Mouse (Mus musculus) midbrain, embryonic 10.5 days (tissue): ENCODE results near the gene Pdcd1lg2. TPM values are rescaled to one million over a fixed set of nuclear protein-coding genes. Genes with fewer than 3 reads are reported as not detected.
"Not testable (repeated sequence)": the region's sequence is repeated elsewhere in the genome, so short reads cannot be mapped to it uniquely, and the experiment has no call there.

Experiments used
- DNase-seq: peaks from one replicate; pipeline ENCODE4 v3.0.0-alpha.2; 2017; ENCODE audit warnings: low spot score
- H3K27ac ChIP-seq: fragments of 300-500 bp; sonication (generic); replicated peaks from 2 replicates; pipeline ENCODE4 v1.5.1; 2016; ENCODE audit warnings: mild to moderate bottlenecking
- H3K27me3 ChIP-seq: fragments of 300-500 bp; sonication (generic); 2 replicates; pipeline ENCODE4 v1.6.1; 2016; ENCODE audit warnings: low read depth, mild to moderate bottlenecking; ENCODE audit not compliant: poor library complexity, severe bottlenecking
- H3K36me3 ChIP-seq: fragments of 300-500 bp; sonication (generic); 2 replicates; pipeline ENCODE4 v1.6.1; 2016; ENCODE audit warnings: mild to moderate bottlenecking, moderate library complexity
- H3K4me1 ChIP-seq: fragments of 300-500 bp; sonication (generic); 2 replicates; pipeline ENCODE4 v1.6.1; 2016
- H3K4me3 ChIP-seq: fragments of 300-500 bp; sonication (generic); 2 replicates; pipeline ENCODE4 v1.5.1; 2016; ENCODE audit warnings: mild to moderate bottlenecking, moderate library complexity
- H3K9me3 ChIP-seq: fragments of 300-500 bp; sonication (generic); replicated peaks from 2 replicates; pipeline ENCODE4 v1.6.1; 2016; ENCODE audit warnings: mild to moderate bottlenecking
- WGBS: fragments of 180-500 bp; shearing (Covaris S2); methylation state at CpG from one replicate; pipeline ENCODE4 v1.1.7; 2016; 5-methylcytosine and 5-hydroxymethylcytosine counted together
- polyA plus RNA-seq: library from polyadenylated mRNA; unstranded; fragments of >200 nt; fragmentation: Nextera tagmentation; extraction: Ambion mirVana; gene quantifications from 2 replicates; pipeline ENCODE4 v1.2.1, GENCODE M21; 2016

Pdcd1lg2 gene
- polyA plus RNA-seq, 1 experiment from 2014 or later, result not detected

DNA sequence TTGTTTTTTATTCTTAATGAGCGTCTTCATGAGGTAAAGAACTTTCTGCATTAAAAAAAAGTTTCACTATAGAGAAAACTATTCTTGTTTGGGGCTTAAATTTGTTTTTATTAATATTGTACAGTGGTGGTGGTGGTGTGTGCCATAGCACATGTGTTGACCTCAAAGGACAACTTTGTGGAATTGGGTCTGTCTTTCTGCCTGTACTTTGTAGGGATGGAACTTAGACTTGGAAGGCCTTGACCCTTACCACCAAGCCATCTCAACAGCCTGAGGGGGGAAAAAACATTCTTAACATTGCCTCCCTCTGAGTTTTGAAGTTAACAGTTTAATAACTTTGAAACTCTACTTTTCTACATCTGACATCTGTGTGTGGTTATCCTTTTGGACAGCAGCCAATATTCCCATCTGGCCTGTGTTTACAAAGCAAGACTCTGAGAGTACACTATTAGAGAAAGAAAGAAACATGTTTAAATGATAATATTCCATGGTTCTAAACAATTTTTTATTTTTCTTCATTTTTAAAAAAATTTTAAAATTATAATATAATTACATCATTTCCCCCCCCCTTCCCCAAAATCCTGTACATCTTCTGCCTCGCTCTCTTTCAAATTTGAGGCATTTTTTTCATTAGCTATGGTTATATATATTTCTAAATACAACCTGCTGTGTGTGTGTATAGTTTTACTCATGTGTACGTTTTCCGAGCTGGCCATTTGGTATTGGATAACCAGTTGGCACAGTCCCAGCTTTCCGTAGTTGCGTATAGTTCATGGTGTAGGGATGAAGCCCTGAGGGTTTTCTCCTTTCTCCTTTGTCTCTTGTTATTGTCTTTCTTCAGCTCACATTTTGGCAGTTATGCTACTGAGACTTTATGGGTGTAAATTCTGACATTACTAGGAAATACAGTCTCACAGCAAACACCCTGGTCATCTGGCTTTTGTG lies 2.0 kb downstream of the Pdcd1lg2 start:
- Histone ChIP-seq H3K36me3 (no peaks in the 10 kb centered on the region), H3K27me3 (peaks cover 7% of the 10 kb centered on the region; the same call in 1 of the 2 replicates), H3K27ac (no peak overlapping the region), H3K4me1 (no peaks in the 10 kb centered on the region), H3K9me3 (no peaks in the 10 kb centered on the region), H3K4me3 (no peak overlapping the region)
- DNase-seq, result no peak
- 80% methylated on average over 6 of the region's 6 CpGs for WGBS

DNA sequence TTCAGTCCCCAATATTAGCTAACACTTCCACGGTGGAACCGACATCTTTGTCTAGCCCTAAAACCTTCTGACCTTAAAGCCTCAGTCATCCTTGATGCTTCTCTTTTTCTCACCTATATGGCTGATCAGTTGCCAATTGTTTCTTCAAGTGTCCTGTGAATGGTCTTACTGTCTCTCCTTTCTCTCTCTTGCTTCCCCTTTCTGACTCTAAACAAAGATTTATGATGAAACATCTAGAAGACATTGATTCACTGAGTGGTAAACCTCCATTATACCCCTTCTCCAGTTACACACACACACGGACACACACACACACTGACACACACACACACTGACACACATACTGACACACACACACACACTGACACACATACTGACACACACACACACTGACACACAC lies 3.8 kb downstream of the Pdcd1lg2 start:
- no peak for DNase-seq
- no peaks in the 10 kb centered on the region for H3K9me3 ChIP-seq
- 85% methylated on average over 3 of the region's 3 CpGs for WGBS
- no peak overlapping the region for H3K27ac ChIP-seq
- no peak overlapping the region for H3K4me3 ChIP-seq
- H3K27me3 ChIP-seq, result peaks cover 7% of the 10 kb centered on the region; the same call in 1 of the 2 replicates
- H3K36me3 ChIP-seq, result no peaks in the 10 kb centered on the region
- peaks cover 8% of the 10 kb centered on the region; the same call in 1 of the 2 replicates for H3K4me1 ChIP-seq

- H3K36me3 ChIP-seq, DNase-seq, H3K27me3 ChIP-seq, H3K4me1 ChIP-seq, H3K9me3 ChIP-seq, H3K4me3 ChIP-seq, H3K27ac ChIP-seq: not testable (repeated sequence)
Measured at GRCm38 (mm10) chr19:29414917-29415316, 4.2 kb downstream of the Pdcd1lg2 start.

DNA sequence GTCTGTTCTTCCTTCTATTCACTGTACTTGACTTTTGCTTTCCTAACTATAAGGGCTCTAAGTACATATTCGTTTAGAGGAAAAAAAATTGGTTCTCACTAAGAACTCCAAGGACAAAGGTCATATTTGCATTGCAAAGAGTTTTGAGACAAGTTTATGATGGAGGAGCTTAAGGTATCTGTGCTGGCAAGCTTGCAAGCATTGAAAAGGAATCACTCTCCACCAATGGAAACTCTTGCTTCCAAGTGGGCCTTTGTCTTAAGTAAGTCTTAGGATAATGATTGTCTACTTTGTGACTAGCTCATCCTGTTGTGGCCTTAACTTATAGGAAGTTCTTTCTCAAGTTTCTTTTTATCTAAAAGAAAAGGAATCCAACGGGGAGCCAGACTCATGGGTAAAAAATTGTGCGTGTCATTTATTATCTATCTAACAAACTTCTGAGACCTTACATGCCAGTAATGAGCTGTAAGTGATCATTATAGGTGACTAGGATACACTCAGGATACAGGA lies 5.7 kb downstream of the Pdcd1lg2 start:
- Histone ChIP-seq H3K4me1 (peaks cover 8% of the 10 kb centered on the region; the same call in 1 of the 2 replicates), H3K27me3 (peaks cover 7% of the 10 kb centered on the region; the same call in 1 of the 2 replicates), H3K9me3 (no peaks in the 10 kb centered on the region), H3K36me3 (no peaks in the 10 kb centered on the region), H3K27ac (no peak overlapping the region), H3K4me3 (no peak overlapping the region)
- no peak for DNase-seq
- 84% methylated on average over 3 of the region's 3 CpGs for WGBS

GRCm38 (mm10) chr19:29417188-29417587 lies 6.5 kb downstream of the Pdcd1lg2 start:
- H3K27ac ChIP-seq, result no peak overlapping the region
- no peak overlapping the region for H3K4me3 ChIP-seq
- H3K4me1 ChIP-seq, result peaks cover 8% of the 10 kb centered on the region; the same call in 1 of the 2 replicates
- H3K27me3 ChIP-seq, result peaks cover 7% of the 10 kb centered on the region; the same call in 1 of the 2 replicates
- DNase-seq, result no peak
- no peaks in the 10 kb centered on the region for H3K9me3 ChIP-seq
- 62% methylated on average over 2 of the region's 2 CpGs for WGBS
- no peaks in the 10 kb centered on the region for H3K36me3 ChIP-seq

DNA sequence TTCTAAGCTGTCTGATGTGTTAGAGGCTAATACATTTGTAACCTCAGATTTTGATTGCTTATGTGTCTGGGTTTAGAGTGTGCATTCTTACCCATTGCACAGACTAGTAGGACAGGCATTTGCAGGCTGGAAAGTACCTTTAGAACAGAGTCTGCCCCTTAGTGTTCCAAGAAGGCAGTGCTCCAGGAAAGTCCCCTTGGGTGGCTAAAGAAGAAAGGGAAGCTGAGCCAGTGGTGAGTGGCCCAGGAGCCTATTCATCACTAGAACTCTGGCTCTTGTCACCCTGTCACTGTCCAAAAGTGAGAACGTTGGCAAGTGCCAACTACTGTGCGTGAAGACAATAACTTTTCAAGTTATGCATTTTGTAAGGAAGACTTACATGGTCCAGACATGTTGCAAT lies 7.2 kb downstream of the Pdcd1lg2 start:
- no peaks in the 10 kb centered on the region for H3K9me3 ChIP-seq
- H3K27ac ChIP-seq, result no peak overlapping the region
- no peak overlapping the region for H3K4me3 ChIP-seq
- peaks cover 8% of the 10 kb centered on the region; the same call in 1 of the 2 replicates for H3K4me1 ChIP-seq
- peaks cover 7% of the 10 kb centered on the region; the same call in 1 of the 2 replicates for H3K27me3 ChIP-seq
- DNase-seq, result no peak
- WGBS, result 81% methylated on average over 2 of the region's 2 CpGs
- H3K36me3 ChIP-seq, result no peaks in the 10 kb centered on the region

GRCm38 (mm10) chr19:29418661-29419115 lies 8.0 kb downstream of the Pdcd1lg2 start:
- no peak overlapping the region for H3K4me3 ChIP-seq
- no peak overlapping the region for H3K27ac ChIP-seq
- no peaks in the 10 kb centered on the region for H3K36me3 ChIP-seq
- no peaks in the 10 kb centered on the region for H3K9me3 ChIP-seq
- H3K27me3 ChIP-seq, result peaks cover 7% of the 10 kb centered on the region; the same call in 1 of the 2 replicates
- no peak for DNase-seq
- peaks cover 8% of the 10 kb centered on the region; the same call in 1 of the 2 replicates for H3K4me1 ChIP-seq
- 46% methylated on average over 9 of the region's 9 CpGs for WGBS

- WGBS, result 81% methylated on average over 3 of the region's 3 CpGs
- H3K27me3 ChIP-seq, result peaks cover 7% of the 10 kb centered on the region; the same call in 1 of the 2 replicates
- H3K9me3 ChIP-seq, result no peaks in the 10 kb centered on the region
- H3K27ac ChIP-seq, result no peak overlapping the region
- no peak for DNase-seq
- peaks cover 8% of the 10 kb centered on the region; the same call in 1 of the 2 replicates for H3K4me1 ChIP-seq
- no peak overlapping the region for H3K4me3 ChIP-seq
- no peaks in the 10 kb centered on the region for H3K36me3 ChIP-seq
Measured at GRCm38 (mm10) chr19:29419506-29419905, 8.8 kb downstream of the Pdcd1lg2 start.

DNA sequence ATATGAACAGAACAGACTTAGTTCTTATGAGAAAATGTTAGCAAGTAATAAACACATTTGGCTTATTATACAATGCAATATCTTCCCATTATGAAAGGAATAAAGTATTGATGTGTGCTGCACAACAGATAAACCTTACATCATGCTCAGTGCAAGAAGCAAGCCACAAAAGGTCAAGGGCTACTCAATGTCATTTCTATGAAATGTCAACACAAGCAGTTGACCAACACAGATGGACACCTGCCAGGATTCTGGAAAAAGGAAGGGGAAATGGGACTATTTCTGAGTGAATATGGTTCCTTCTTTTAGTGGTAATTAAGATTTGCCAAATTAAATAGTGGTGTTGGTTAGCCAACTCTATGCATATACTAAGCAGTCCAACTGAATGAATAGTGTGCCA lies 9.2 kb downstream of the Pdcd1lg2 start:
- no peaks in the 10 kb centered on the region for H3K36me3 ChIP-seq
- H3K9me3 ChIP-seq, result no peaks in the 10 kb centered on the region
- peaks cover 8% of the 10 kb centered on the region; the same call in 1 of the 2 replicates for H3K4me1 ChIP-seq
- no peak overlapping the region for H3K27ac ChIP-seq
- H3K27me3 ChIP-seq, result peaks cover 7% of the 10 kb centered on the region; the same call in 1 of the 2 replicates
- H3K4me3 ChIP-seq, result no peak overlapping the region
- DNase-seq, result no peak

DNA sequence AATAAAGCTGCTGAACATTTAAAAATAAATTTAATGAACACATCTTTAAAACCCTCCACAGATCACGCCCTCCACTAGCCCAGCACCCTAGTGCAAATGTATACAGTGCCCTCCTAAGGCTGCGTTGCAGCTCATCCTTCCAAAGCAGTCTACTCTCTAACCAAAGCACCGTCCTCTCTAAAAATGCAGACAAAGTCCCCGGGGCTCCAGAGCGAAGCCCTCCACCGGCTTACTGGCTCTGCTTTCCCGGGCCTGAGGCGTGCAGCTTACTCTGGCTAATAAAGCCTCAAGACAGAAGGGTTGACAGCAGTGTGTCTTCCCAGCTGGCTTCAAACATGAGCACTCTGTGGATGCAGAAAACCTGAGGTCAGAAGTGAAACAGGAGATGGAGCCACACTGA lies 9.7 kb downstream of the Pdcd1lg2 start:
- H3K9me3 ChIP-seq, result no peaks in the 10 kb centered on the region
- no peak for DNase-seq
- WGBS, result 79% methylated on average over 8 of the region's 8 CpGs

GRCm38 (mm10) chr19:29422013-29422645 lies 11.4 kb downstream of the Pdcd1lg2 start:
- DNase-seq, result no peak
- no peak overlapping the region for H3K27ac ChIP-seq
- no peaks in the 10 kb centered on the region for H3K9me3 ChIP-seq
- H3K36me3 ChIP-seq, result no peaks in the 10 kb centered on the region
- no peak overlapping the region for H3K4me3 ChIP-seq
- H3K4me1 ChIP-seq, result peaks cover 8% of the 10 kb centered on the region; the same call in 1 of the 2 replicates
- 87% methylated on average over 16 of the region's 16 CpGs for WGBS
- H3K27me3 ChIP-seq, result no peaks in the 10 kb centered on the region

More for the DNA sequence above, 9.7 kb downstream of the Pdcd1lg2 start:
- no peak overlapping the region for H3K27ac ChIP-seq
- no peaks in the 10 kb centered on the region for H3K36me3 ChIP-seq
- peaks cover 8% of the 10 kb centered on the region; the same call in 1 of the 2 replicates for H3K4me1 ChIP-seq
- no peak overlapping the region for H3K4me3 ChIP-seq
- H3K27me3 ChIP-seq, result peaks cover 7% of the 10 kb centered on the region; the same call in 1 of the 2 replicates

GRCm38 (mm10) chr19:29422796-29423195 lies 12.1 kb downstream of the Pdcd1lg2 start:
- no peak overlapping the region for H3K4me3 ChIP-seq
- H3K9me3 ChIP-seq, result no peaks in the 10 kb centered on the region
- no peaks in the 10 kb centered on the region for H3K36me3 ChIP-seq
- peaks cover 8% of the 10 kb centered on the region; the same call in 1 of the 2 replicates for H3K4me1 ChIP-seq
- no peak for DNase-seq
- 86% methylated on average over 7 of the region's 7 CpGs for WGBS
- H3K27ac ChIP-seq, result no peak overlapping the region
- no peaks in the 10 kb centered on the region for H3K27me3 ChIP-seq
